Mouse (Mus musculus): ENCODE measurements around the gene Gan. TPM values are rescaled to one million over a fixed set of nuclear protein-coding genes. Genes with fewer than 3 reads are reported as not detected.

Gan gene
- total and polyA plus RNA-seq, 3 experiments, result 5.6 to 8.7 TPM; not detected in 1

DNA sequence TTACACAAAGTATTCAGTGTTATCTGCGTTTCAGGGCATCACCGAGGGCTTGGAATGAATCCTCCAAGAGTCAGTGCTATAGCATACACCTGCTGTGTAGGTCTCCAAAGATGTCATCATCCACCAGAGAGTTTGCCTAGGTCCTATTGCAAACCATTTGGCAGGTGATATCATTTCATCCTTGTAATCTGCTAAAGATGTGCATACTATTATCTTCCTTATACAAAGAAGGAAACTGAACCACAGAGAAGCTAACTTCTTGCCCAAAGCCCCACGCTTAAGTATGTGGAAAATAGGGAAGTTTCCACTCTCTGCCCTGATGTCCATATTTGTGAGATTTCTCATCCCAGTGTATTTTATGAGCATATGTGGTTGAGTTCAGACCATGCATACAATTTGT, 31.5 kb upstream of the Gan start:
- no peak overlapping the region for H3K4me3 ChIP-seq (ENCODE audit: control insufficient read depth in 1 of 2, insufficient read depth in 1 of 2, low read depth in 2 of 2, low read length in 2 of 2)
- peak overlapping the region; percentile 74 for H3K27ac ChIP-seq (ENCODE audit: control insufficient read depth, low read depth, low read length)
- DNase-seq (ENCODE audit: low read depth, low spot score), result peak; percentile 59
- peaks cover 0 to 28% of the 10 kb centered on the region in 2 experiments; a peak in 2 of 4 replicates for H3K36me3 ChIP-seq (ENCODE audit: control insufficient read depth in 1 of 2, insufficient read depth in 2 of 2, low read length in 2 of 2)
- no peaks in the 10 kb centered on the region for H3K27me3 ChIP-seq (ENCODE audit: control insufficient read depth in 1 of 2, insufficient read depth in 2 of 2, low read length in 2 of 2)
- no peak overlapping the region for H3K9ac ChIP-seq (ENCODE audit: control insufficient read depth, low read depth, low read length, poor library complexity, severe bottlenecking)
- no peak for TF ChIP-seq NELFE (IDR thresholded peaks at IDR 0.05; ENCODE audit: low read depth, low read length)
- no peak for TF ChIP-seq MYC (IDR thresholded peaks at IDR 0.05; ENCODE audit: low read depth, low read length)
- no peak for TF ChIP-seq GABPA (IDR thresholded peaks at IDR 0.05; ENCODE audit: low read depth, low read length)
- TF ChIP-seq MAFK (IDR thresholded peaks at IDR 0.05; ENCODE audit: borderline replicate concordance, low read depth, low read length), result no peak
- no peak for TF ChIP-seq CHD2 (IDR thresholded peaks at IDR 0.05; ENCODE audit: low read length)
- no peak for TF ChIP-seq USF2 (IDR thresholded peaks at IDR 0.05; ENCODE audit: borderline replicate concordance in 1 of 2, insufficient read depth in 1 of 2, low read depth in 1 of 2, low read length in 2 of 2)
- TF ChIP-seq ELF1 (IDR thresholded peaks at IDR 0.05; ENCODE audit: low read depth, low read length), result no peak
- TF ChIP-seq SMC3 (IDR thresholded peaks at IDR 0.05; ENCODE audit: low read depth, low read length), result no peak
- TF ChIP-seq SIN3A (IDR thresholded peaks at IDR 0.05; ENCODE audit: low read length), result no peak
- no peak for TF ChIP-seq TBP (IDR thresholded peaks at IDR 0.05; ENCODE audit: low read depth, low read length)
- no peak for TF ChIP-seq JUND (IDR thresholded peaks at IDR 0.05; ENCODE audit: low read depth, low read length)
- TF ChIP-seq RCOR1 (IDR thresholded peaks at IDR 0.05; ENCODE audit: low read depth, low read length), result no peak
- TF ChIP-seq MAX (IDR thresholded peaks at IDR 0.05; ENCODE audit: low read length), result no peak
- TF ChIP-seq TCF12 (IDR thresholded peaks at IDR 0.05; ENCODE audit: low read depth, low read length), result peak; percentile 64; the same call in 1 of the 2 replicates
- TF ChIP-seq MAZ (IDR thresholded peaks at IDR 0.05; ENCODE audit: low read depth, low read length), result no peak
- no peak for TF ChIP-seq MEF2A (IDR thresholded peaks at IDR 0.05; ENCODE audit: extremely low read depth, insufficient replicate concordance, low read depth, low read length, poor library complexity, severe bottlenecking)
- TF ChIP-seq POLR2A (IDR thresholded peaks at IDR 0.05; ENCODE audit: control insufficient read depth in 1 of 2, insufficient read depth in 1 of 2, low read depth in 1 of 2, low read length in 2 of 2, poor library complexity in 1 of 2), result no peak
- no peak for TF ChIP-seq TAL1 (IDR thresholded peaks at IDR 0.05; ENCODE audit: low read length)
- no peak for TF ChIP-seq POLR2AphosphoS5 (IDR thresholded peaks at IDR 0.05; ENCODE audit: borderline replicate concordance, low read depth, low read length)
- TF ChIP-seq HCFC1 (IDR thresholded peaks at IDR 0.05; ENCODE audit: low read depth, low read length), result no peak
- no peak for TF ChIP-seq CHD1 (IDR thresholded peaks at IDR 0.05; ENCODE audit: low read depth, low read length)
- TF ChIP-seq ETS1 (IDR thresholded peaks at IDR 0.05; ENCODE audit: low read depth, low read length), result peak; percentile 15; the same call in 1 of the 2 replicates
- TF ChIP-seq ZNF384 (IDR thresholded peaks at IDR 0.05; ENCODE audit: low read depth, low read length), result no peak
- TF ChIP-seq ZC3H11A (IDR thresholded peaks at IDR 0.05; ENCODE audit: low read depth, low read length), result no peak
- TF ChIP-seq UBTF (IDR thresholded peaks at IDR 0.05; ENCODE audit: borderline replicate concordance, insufficient read depth, low read depth, low read length), result no peak
- TF ChIP-seq MYB (IDR thresholded peaks at IDR 0.05; ENCODE audit: low read depth, low read length), result no peak
- TF ChIP-seq USF1 (IDR thresholded peaks at IDR 0.05; ENCODE audit: low read depth, low read length), result no peak
- TF ChIP-seq ZMIZ1 (IDR thresholded peaks at IDR 0.05; ENCODE audit: low read depth, low read length), result no peak
- peak; percentile 46; the same call in 1 of the 2 replicates for TF ChIP-seq GATA1 (IDR thresholded peaks at IDR 0.05; ENCODE audit: low read depth, low read length)
- TF ChIP-seq KAT2A (conservative IDR thresholded peaks at IDR 0.05; ENCODE audit: low read depth, low read length), result no peak
- no peak for TF ChIP-seq ZKSCAN1 (IDR thresholded peaks at IDR 0.05; ENCODE audit: low read depth, low read length)
- TF ChIP-seq EP300 (IDR thresholded peaks at IDR 0.05; ENCODE audit: low read depth in 1 of 2, low read length in 2 of 2), result peak; percentile 28 to 58; a peak in 3 of 4 replicates
- TF ChIP-seq MXI1 (IDR thresholded peaks at IDR 0.05; ENCODE audit: low read depth, low read length), result no peak
- TF ChIP-seq RAD21 (IDR thresholded peaks at IDR 0.05; ENCODE audit: low read depth, low read length), result no peak
- no peaks in the 10 kb centered on the region for H3K9me3 ChIP-seq (replicated peaks; ENCODE audit: insufficient read depth, low read length)
- H3K4me1 ChIP-seq (ENCODE audit: control insufficient read depth in 1 of 2, insufficient read depth in 2 of 2, low read length in 2 of 2), result peaks cover 12 to 34% of the 10 kb centered on the region in 2 experiments
- no peaks in the 10 kb centered on the region for H3K79me2 ChIP-seq (ENCODE audit: control insufficient read depth, insufficient read depth, low read length, poor library complexity)

All from MEL (cell line).